Mouse (Mus musculus): Measurements from ENCODE around the gene Cep55.

The Cep55 gene

DNA sequence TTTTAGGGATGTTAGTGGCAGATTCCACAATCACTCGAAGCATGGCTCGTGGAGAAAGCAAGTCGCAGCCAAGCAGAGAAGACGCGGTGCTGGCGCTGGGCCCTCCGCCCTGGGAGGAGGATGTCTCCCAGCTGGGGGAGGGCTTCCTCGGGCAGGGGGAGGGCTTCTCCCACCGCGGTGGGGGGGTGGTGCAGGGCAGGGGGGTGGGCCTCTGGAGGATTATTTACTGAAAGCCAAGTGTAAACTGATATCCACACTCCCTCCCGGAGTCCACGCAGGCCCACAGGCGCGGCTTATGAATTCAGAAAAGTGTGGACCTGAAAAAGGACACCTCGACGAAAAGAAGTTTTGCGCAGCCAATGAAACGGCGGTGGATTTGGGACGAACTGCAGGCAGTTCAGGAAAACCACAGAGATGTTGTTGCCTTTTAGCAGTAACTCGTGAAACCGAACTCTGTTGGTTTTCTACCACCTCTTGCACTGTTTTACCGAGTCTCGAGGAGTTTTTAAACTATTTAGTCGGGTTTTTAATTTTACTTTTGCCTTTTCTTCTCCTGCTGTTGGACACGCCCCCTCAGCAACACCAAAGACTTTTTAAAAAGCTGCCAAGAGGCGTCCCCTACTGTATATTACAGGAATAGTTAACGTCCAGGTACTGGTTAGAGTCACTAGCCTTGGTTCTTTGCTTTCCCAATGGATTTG is 11.4 kb upstream of the Cep55 start, which contains the start of gene Myof:
TSS of gene Myof (minus strand) at position 297 of the 701 bp plus-strand sequence.
- in situ Hi-C loops (cut with MboI, MseI), result no loop called here

DNA sequence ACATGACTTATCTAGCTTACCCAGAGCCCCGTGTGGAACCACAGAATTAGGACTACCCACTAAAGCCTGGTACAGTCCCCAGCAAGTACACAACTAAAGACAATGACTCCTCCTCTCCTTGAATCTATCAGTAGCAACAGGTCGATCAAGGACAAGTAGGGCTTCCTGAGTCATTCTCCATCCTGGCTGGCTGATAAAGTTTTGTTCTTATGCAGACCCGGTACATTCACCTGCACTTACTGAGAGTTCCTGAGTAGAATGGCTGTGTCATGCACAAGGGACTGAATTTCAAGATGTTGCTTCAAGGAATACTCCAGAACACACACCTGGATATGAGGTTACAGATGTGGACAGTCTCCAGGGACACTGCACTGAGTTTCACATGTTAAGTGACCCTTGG is 9.6 kb upstream of the Cep55 start:
- in situ Hi-C loops (cut with MboI, MseI), result no loop called here

DNA sequence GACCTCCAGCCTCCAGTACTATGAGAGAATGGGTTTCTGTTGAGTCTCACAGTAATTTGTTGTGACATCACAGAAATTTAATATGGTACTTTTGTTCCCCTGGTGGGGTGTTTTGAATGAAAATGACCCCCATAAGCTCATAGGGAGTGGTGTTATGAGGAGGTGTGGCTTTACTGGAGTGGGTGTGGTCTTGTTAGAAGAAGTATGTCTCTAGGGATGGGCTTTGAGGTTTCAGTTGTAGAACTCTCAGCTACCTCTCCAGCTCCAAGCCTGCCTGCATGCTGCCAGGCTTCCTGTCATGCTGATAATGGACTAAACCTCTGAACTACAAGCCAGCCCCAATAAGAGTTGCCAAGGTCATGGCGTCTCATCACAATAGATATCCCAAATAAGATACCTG is 5.1 kb upstream of the Cep55 start:
- in situ Hi-C loops (cut with MboI, MseI), result loop anchor here (10.0 kb wide), 1 partner anchor 885 kb away; the partner anchor contains the start of gene Hells

DNA sequence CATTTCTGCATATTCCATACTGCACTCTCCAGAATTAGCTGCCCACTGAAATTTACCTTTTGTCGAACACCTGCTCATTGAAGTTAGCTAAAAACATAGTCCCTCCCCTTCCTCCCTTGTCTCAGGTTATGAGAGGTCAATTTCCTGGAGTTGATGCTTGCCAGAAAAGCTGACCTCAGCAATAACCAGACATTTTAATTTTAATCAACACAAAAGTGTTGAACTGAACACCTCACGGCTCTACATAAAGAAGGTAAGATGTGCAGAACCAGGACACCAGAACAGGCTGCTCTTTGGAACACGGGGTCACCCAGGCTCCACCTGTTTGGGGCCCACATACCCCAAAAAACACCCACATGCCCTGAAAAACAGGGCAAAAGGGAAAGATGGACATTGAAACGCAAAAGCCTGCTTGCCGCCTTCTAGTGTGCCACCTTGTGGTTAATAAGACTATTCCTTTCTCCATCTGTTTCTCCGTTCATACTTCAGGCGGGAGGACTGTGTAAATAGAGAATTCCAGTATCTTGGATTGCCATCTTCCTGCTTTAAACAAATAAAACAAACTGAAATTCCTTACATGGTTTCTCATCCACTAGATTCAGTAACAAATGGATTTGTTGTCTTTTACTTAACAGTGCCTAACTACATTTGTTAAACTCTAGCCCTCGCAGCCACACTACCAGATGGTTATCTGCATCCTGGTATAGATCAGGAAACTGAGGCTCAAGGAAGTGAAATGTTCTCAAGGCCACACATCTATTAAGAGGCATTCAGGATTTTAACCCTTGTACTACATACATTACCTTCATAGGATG is 1.4 kb upstream of the Cep55 start:
- in situ Hi-C loops (cut with MboI, MseI), result loop anchor here (10.0 kb wide), 1 partner anchor 881 kb away; the partner anchor contains the start of gene Hells

DNA sequence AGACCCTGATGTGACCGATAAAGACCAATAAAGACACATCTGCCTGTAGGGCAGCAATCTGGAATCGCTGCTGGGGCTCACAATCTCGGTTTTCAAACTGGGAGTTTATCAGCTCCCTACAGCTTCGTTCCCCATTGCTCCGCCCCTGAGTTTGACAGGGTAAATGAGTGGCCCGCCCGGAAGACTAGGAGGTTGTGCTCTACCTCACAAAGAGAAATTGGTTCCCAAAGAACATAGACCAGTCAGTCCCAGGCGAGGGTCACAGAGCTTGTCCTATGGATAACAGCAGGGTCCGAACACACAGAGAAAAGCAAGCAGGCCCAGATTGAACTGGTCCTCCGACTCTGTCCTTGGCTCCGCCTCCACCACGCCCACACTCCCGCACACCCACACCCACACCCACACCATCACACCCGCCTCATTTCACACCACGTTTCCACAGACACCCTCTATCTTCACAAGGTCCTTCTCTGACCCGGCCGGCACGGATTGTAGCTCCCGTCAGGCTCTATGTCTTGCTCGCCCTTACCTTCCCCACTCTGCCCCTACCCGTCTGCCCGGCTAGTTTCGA is 577 bp upstream of the Cep55 start:
- in situ Hi-C loops (cut with MboI, MseI), result loop anchor here (10.0 kb wide), 1 partner anchor 881 kb away; the partner anchor contains the start of gene Hells

DNA sequence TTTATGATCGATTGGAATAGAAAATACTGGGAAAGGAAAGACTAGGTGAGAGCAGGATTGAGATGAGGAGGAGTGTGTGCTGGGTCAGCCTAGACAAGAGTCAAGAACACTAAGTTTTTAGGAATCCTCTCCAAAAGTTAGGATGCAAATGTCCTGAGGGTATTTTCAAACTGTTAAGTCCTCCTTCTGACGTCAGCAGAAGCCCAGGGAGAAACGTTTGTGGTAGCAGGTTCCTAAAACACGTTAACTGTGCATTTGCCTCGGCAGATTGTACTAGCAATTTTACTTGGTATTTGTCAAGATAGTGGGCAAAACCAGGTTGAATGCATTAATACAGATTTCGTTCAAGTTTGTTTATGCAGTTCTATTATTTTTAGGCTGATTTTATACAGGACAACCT is 987 bp downstream of the Cep55 start:
- in situ Hi-C loops (cut with MboI, MseI), result loop anchor here (10.0 kb wide), 1 partner anchor 879 kb away; the partner anchor contains the start of gene Hells

DNA sequence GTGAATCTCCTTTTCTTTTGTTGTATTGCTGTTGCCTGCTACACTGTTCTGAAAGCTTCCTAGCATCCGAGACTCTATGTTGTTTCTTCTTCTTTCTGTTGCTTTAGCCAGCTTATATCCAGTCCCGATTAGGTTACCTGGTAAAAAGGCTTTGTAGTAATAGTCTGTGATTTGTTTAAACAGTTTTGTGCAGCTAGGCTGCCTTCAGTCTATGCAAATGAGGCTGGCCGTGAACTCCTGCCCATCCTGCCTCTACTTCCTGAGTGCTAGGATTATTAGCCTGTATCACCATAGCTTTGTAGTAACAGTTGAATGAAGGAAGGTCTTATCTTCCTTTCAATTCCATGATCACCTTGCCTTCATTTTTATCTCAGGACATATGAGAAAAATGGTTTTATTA is 1.5 kb downstream of the Cep55 start:
- in situ Hi-C loops (cut with MboI, MseI), result loop anchor here (10.0 kb wide), 1 partner anchor 879 kb away; the partner anchor contains the start of gene Hells

DNA sequence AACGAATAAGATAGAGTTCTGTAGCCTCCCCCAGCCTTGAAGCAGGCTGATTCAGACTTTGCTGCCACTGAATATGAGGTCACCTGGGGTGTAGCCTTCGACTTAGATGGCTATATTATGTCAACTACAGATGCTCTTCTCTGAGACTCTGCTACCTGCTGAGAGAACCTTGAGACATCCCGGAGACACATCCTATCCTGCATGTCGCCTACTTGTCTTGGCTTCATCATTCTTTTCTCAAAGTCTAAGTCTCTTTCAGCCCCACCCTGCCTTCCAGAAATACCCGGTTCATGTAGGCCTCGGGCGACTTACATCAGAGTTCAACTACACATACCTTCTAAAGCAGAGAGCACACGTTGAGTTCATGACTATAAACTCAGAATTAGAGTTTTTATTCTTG is 2.1 kb downstream of the Cep55 start:
- in situ Hi-C loops (cut with MboI, MseI), result loop anchor here (10.0 kb wide), 1 partner anchor 878 kb away; the partner anchor contains the start of gene Hells

DNA sequence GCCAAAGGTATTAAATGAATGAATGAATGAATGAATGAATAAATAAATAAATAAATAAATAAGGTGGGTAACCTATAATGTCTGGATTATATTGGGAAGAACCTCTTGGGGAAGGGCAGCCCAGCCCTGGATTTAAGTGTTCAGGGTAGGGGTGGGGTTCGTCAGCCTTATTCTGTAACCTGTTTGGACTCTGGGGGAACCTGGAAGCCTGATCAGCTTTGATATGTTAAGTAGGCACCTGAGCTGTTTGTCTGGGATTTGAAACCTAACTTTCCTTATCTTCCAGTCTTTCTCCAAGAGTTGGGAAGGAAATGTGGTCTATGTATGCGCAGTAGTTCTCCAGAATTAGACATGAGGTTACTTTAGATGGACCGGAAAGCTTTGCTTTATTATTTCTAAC is 8.4 kb downstream of the Cep55 start:
- in situ Hi-C loops (cut with MboI, MseI), result no loop called here

DNA sequence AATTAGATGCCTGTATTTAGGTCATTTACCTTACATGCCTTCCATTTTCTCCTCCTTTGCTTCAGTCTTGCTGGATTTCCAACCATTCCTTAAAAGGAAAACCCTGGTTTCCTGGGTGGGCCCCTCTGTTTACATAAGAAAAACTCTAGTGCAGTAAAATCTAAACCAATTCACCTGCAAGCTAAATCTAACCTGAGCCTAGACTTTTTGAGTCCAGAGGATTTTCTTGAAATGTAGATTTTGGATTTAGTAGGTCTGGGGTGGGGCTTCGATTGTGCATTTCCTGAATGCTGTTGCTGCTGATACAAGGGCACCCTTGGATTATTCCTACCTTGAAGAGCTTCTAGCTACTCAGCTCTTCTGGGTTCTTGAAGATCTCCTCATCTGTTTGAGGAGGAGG is 9.2 kb downstream of the Cep55 start:
- in situ Hi-C loops (cut with MboI, MseI), result no loop called here

DNA sequence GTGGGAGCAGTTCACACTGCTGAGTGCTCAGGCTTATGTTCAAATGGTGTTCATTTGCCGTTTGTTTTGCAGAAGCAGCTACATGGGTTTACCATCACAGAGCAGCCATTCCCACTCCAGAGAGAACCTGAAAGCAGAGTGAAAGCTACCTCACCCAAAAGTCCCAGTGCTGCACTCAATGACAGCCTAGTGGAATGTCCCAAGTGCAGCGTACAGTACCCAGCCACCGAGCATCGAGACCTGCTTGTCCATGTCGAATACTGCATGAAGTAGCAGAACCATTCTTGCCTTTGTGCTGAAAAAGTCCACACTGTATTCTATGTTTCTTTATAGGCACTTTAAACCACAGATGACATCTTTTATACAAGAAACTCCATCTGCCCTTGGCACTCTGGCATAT is 18.4 kb downstream of the Cep55 start:
- in situ Hi-C loops (cut with MboI, MseI), result no loop called here

DNA sequence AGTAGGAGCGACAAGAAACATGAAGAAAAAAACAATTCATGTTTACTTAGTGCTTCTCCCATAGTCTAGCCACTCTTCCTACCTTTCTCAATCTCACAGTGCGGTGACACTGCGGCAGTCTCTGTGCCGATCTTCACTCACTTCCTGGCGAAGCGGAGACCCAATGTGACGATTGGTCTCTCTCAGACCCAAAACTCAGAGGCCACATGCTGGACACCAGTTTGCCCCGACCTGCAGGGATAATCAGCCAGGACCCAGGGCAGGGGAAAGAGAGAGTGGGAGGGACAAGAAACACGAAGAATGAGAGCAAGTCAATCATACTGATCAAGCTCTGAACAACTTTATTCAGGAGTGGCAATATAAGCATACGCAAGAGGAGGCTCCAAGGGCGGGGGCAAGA is 20.2 kb downstream of the Cep55 start:
- in situ Hi-C loops (cut with MboI, MseI), result no loop called here

DNA sequence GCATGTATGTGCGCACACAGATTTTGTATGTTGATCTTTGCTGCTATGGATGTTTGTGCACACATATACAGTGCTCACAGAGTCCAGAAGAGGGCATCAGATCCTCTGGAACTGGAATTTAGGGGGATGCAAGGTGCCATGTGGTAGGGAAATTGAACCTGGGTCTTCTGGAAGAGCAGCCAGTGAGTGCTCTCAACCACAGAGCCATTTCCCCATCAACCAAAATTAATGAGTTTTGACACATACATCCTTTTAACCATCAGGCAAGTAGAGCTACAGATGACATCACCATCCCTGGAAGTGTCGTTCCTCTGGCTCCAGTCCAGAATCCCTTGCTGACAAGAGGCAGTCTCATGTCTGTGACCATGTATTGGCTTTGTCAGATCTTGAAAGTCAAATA is 21.4 kb downstream of the Cep55 start:
- in situ Hi-C loops (cut with MboI, MseI), result no loop called here

DNA sequence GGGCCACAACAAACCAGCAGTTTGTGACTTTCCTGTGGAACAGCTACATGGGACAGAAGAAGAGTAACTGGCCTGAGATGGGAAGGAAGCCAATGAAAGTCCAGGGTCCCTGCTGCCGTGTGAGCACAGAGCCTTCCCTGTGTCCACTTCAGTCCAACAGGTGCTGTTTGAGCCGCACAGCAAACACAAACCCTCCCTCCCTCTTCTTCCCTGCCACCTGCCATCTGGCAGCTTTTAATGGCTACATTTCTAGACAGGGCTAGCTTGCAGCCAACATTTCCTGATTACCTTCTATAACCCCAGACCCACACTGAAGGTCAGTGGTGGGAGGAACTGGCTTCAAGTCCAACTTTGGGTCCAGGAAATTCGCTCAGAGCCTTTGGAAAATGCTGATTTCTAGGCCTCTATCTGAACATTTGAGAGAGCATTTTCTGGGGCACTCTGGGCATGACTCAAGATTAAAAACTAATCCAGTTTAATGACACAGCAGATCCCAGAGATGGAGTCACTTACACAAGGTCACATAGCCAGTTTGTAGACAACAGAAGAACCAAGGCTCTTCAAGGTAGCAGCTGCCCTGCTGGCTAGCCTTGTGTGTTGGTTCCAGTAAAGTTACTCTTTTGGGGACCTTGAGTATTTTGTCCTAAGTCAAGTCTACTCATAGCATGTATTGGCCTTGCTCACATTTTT is 23.2 kb downstream of the Cep55 start:
- in situ Hi-C loops (cut with MboI, MseI), result no loop called here

DNA sequence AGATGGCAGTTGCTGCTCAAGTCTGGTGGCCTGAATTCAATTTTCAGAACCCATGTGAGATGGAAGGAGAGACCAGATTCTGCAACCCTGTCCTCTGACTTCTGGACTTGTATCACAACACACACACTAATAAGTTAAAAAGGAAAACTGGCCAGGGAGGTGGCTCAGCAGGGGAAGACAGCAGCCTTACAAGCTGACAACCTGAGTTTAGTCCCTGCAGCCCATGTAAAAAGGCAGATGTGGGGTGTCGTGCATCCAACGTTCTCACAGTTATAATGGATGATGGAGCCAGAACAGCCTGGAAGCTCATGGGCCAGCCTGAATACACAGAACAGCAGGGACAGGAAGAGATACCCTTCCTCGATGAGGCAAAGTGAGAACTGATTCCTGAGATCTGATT is 26.6 kb downstream of the Cep55 start:
- in situ Hi-C loops (cut with MboI, MseI), result no loop called here

DNA sequence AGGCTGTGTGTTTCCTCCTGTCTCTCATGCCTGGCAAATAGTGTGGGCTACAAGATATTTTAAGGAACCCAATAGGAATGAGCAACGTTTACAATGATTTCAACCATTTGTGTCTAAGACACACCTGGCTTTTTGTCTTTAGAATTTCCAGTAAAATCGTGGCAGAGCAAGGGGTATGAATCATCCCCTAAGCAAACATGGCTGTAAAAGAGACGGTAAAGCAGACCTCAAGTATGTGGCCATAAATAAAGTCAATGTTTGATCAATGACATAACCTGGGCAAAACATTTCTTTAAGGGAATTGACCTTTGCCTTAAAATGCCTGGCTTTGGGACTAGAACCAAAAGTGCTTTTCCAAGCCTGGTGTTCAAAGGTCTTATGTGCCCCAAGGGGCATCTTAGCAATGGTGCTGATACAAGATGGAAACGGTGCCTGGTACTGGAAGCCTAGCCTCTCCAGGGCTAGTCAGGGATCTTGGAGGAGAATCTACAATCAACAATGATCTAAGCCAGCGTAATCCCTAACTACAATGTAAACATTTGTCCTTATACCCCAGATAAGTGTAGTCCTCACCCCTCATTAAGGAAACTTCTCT is 28.2 kb downstream of the Cep55 start:
- in situ Hi-C loops (cut with MboI, MseI), result no loop called here

DNA sequence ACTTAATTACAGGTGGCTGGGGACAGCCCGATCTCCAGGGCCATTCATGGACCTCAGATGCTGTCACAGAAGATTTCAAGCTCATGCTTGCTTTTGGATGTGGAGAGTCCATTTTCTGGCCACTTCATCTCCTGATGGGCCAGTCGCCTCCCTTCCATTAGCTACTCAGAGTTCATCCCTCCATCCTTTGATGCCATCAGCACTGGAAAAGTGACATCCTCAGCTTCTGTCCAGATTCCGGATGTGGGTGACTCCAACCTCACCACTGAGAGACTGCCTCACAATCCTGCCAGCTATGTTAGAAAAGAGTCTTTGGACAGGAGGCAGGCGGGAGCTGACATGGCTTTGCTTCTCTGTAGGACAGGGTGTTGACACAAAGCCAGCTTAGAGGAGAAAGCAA is 31.0 kb downstream of the Cep55 start:
- in situ Hi-C loops (cut with MboI, MseI), result no loop called here

DNA sequence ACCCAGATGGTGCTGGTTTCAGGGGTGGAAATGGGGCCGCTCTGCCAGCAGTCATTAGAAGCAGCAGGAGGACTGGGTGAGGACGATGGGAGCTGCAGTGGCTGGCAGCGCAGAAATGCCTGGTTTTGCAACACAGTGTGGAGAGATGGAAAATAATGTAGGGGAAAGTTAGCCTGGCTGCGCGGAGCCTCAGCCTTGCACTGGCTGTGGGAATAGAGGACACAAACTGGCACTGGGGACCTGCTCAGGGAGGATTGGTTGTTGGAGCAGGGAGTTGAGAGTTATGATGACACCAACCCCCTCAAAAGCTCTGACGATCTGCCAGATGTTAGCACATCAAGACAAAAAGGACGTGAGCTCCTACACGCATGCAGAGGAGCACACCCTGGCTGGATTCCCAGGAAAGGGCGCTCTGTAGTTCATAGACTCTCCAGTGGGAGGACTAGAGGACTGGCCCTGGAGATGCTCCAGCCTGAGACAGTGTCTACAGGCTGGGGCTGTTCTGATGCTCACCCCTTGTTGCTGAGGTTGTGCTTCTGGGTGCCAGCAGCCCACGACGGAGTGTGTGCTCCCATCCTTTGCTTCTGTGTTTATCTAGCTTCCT is 32.2 kb downstream of the Cep55 start:
- in situ Hi-C loops (cut with MboI, MseI), result no loop called here

DNA sequence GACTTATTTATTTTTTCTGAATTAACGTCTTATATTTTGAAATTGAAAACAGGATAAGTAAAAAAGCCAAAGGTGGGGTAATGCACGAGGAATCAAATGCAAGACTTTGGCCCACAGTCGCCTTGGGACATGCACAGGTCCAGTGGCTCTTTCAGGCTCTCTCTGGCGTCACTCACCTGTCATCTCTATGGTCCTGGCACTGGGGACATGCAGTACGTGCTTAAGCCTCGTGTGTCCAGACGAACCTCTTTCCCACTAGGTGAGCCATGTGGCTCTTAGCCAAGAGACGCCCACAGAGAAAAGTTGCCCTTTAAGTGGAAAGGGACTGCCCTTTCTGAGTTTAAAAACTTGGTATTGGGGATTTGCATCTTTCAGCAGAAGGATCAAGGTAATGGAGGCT is 34.5 kb downstream of the Cep55 start:
- in situ Hi-C loops (cut with MboI, MseI), result no loop called here

DNA sequence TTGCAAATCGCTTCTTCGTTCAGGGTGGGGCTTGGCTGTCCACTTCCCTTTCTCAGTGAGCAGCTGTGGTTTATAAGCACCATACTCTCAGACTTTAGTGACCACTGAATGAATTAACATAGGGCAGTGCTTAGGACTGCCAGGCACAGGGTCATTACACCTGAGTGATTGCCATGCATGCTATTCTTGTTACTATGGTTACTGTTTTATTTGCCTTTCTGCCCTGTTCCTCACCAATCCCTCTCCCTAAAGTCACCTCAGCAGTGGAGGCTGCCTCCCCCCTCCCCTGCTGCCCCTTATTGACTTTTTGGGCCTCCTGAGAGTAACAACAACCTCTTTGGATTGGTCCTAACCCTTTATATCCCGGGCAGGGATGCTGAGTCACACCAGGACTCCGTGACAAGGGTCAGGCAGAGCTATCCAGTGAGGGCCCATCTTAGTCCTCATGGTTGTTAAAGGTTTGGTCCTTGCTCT is 36.7 kb downstream of the Cep55 start:
- in situ Hi-C loops (cut with MboI, MseI), result no loop called here

DNA sequence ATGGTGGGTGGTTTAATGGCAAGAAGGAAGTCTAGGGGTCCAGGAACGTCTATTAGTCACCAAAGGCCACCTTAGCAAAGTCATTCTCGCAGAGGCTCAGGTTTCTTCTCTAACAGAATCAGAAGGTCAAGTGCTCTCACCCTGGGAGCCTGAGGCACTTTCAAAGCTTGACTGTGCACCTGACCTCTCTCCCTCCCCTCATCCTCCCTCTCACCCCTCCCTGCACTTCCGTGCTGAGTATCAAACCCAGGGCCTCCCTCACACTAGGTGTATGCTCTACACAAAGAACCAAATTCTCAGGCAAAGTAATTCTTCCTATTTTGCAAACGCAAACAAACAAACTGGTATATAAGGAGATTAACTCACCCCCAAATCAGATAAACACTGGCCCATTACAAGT is 41.4 kb downstream of the Cep55 start:
- in situ Hi-C loops (cut with MboI, MseI), result no loop called here

Measured in T-helper 1 cell (primary cell).